Mouse (Mus musculus): Measurements from ENCODE around the gene Syne2.
"Not testable (repeated sequence)": the region's sequence is repeated elsewhere in the genome, so short reads cannot be mapped to it uniquely, and the experiment has no call there.

Syne2 gene

DNA sequence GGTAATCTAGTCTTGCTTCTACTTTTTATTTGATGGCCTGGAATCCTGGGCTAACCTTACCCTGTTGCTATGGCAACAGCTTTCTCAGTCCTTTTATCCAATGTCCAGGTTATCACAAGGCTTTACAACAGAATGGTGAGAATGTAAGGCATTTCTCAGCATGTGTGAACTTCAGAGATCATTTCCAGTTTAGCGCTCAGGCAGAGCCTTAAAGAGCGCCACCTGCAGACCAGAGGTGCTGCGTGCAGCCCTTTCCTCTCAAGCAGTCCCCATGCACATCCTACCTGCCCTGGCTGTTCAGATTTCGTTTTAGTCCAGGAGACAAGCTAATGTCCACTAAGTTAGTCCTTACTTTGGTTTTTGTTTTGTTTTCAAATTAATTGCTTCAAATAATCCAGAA, 312.3 kb downstream of the Syne2 start:
- H3K36me3 ChIP-seq (ENCODE audit: insufficient read depth, low read length), result no peaks in the 10 kb centered on the region
- peaks cover 4% of the 10 kb centered on the region; the same call in 1 of the 2 replicates for H3K4me1 ChIP-seq (replicated peaks; ENCODE audit: low read depth, low read length)
- H3K9me3 ChIP-seq (ENCODE audit: low read length), result no peaks in the 10 kb centered on the region
- H3K4me3 ChIP-seq (replicated peaks; ENCODE audit: low read length), result no peak overlapping the region
- TF ChIP-seq POU5F1 (IDR thresholded peaks at IDR 0.05; ENCODE audit: borderline replicate concordance, low read length) (no peak), NANOG (IDR thresholded peaks at IDR 0.05; ENCODE audit: borderline replicate concordance, low read length) (no peak), CTCF (conservative IDR thresholded peaks at IDR 0.05; ENCODE audit: low read length) (peak; percentile 92)
- H3K27me3 ChIP-seq (ENCODE audit: insufficient read depth, low read length), result 0 out of 2 replicates have a peak, but pooled peaks cover 2% of the 10 kb centered on the region

DNA sequence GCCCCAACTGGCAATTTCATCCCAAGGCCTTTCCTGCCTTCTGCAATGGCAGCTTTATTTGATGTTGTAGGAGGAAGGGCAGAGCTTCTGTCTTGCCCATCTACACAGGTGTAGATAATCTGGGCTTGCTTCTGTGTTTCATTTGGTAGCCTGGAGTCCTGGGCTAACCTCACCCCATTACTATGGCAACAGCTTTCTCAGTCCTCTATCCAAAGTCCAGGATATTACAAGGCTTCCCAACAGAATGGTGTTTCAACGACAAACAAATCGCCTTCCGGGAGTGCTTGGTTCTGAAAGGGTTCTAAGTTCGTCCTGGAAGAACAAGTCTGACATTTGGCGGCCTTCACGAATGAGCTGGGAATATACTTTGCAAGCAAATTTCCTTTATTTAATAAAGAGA, 313.0 kb downstream of the Syne2 start:
- no peaks in the 10 kb centered on the region for H3K36me3 ChIP-seq (ENCODE audit: insufficient read depth, low read length)
- peaks cover 4% of the 10 kb centered on the region; the same call in 1 of the 2 replicates for H3K4me1 ChIP-seq (replicated peaks; ENCODE audit: low read depth, low read length)
- no peaks in the 10 kb centered on the region for H3K9me3 ChIP-seq (ENCODE audit: low read length)
- no peak overlapping the region for H3K4me3 ChIP-seq (replicated peaks; ENCODE audit: low read length)
- TF ChIP-seq POU5F1 (IDR thresholded peaks at IDR 0.05; ENCODE audit: borderline replicate concordance, low read length), result no peak
- no peak for TF ChIP-seq CTCF (conservative IDR thresholded peaks at IDR 0.05; ENCODE audit: low read length)
- TF ChIP-seq NANOG (IDR thresholded peaks at IDR 0.05; ENCODE audit: borderline replicate concordance, low read length), result no peak
- H3K27me3 ChIP-seq (ENCODE audit: insufficient read depth, low read length), result 0 out of 2 replicates have a peak, but pooled peaks cover 2% of the 10 kb centered on the region

DNA sequence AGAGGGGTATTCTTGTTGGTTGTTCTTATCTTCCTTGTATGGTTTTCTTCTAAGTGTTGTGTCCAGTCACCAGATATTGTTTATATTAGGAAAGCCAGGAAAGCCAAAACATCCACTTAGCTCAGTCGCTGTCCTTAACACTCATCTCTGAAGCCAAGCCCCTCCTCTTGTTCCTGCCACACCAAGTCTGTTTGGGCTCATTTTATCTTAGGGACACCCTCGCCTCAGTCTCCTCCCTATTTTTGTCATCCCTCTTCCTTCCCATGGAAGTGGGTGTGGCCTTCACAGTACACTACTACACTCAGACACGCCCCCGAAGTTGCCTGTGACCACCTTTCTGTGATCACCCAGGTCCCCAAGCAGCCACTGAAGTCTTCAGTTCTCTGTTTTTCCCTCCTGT, 314.7 kb downstream of the Syne2 start:
- H3K4me3 ChIP-seq (replicated peaks; ENCODE audit: low read length), result no peak overlapping the region
- no peak for TF ChIP-seq POU5F1 (IDR thresholded peaks at IDR 0.05; ENCODE audit: borderline replicate concordance, low read length)
- H3K4me1 ChIP-seq (replicated peaks; ENCODE audit: low read depth, low read length), result peaks cover 9% of the 10 kb centered on the region
- no peaks in the 10 kb centered on the region for H3K9me3 ChIP-seq (ENCODE audit: low read length)
- H3K27me3 ChIP-seq (ENCODE audit: insufficient read depth, low read length), result 0 out of 2 replicates have a peak, but pooled peaks cover 2% of the 10 kb centered on the region
- H3K36me3 ChIP-seq (ENCODE audit: insufficient read depth, low read length), result no peaks in the 10 kb centered on the region

DNA sequence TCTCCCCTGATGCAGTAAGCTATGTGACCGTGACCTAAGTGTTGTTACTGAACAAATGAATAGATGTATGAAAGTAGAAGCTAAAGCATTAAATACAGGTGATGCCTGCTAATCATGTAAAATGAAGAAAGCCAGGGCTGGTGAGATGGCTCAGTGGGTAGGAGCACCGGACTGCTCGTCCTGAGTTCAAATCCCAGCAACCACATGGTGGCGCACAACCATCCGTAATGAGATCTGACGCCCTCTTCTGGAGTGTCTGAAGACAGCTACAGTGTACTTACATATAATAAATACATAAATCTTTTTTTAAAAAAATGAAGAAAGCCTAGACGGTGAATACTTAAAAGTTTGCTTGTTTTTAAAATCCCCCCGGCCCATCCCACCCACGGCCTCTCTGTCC, 315.1 kb downstream of the Syne2 start:
- H3K36me3 ChIP-seq (ENCODE audit: insufficient read depth, low read length); H3K27me3 ChIP-seq (ENCODE audit: insufficient read depth, low read length); H3K4me1 ChIP-seq (replicated peaks; ENCODE audit: low read depth, low read length); H3K4me3 ChIP-seq (replicated peaks; ENCODE audit: low read length); H3K9me3 ChIP-seq (ENCODE audit: low read length): not testable (repeated sequence)
- 0 out of 2 replicates have a peak, but pooled peaks have one; percentile 6 for TF ChIP-seq CTCF (conservative IDR thresholded peaks at IDR 0.05; ENCODE audit: low read length)

DNA sequence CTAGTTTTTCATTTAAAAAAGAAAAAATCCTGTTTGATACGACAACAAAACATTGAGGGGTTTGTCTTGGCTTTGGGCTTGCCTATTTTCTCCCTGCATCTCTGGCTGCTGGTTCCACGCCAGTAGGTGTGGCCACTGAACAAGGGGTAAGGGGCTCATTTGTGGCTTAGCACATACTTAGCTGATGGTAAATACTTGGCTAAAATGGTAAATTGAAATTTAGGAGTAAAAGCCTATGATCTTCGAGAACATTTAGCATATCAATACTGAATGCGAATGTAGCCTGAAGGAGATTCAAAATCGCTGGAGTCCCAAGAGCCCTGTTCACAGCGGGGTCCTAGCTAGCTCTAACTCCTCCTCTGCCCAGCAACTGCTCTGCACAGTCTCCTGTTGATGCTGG, 318.8 kb downstream of the Syne2 start:
- Histone ChIP-seq H3K27me3 (ENCODE audit: insufficient read depth, low read length) (0 out of 2 replicates have a peak, but pooled peaks cover 2% of the 10 kb centered on the region), H3K4me3 (replicated peaks; ENCODE audit: low read length) (no peak overlapping the region), H3K9me3 (ENCODE audit: low read length) (no peaks in the 10 kb centered on the region), H3K36me3 (ENCODE audit: insufficient read depth, low read length) (no peaks in the 10 kb centered on the region), H3K4me1 (replicated peaks; ENCODE audit: low read depth, low read length) (peaks cover 9% of the 10 kb centered on the region)
- TF ChIP-seq CTCF (conservative IDR thresholded peaks at IDR 0.05; ENCODE audit: low read length) (no peak), NANOG (IDR thresholded peaks at IDR 0.05; ENCODE audit: borderline replicate concordance, low read length) (no peak), POU5F1 (IDR thresholded peaks at IDR 0.05; ENCODE audit: borderline replicate concordance, low read length) (no peak)

DNA sequence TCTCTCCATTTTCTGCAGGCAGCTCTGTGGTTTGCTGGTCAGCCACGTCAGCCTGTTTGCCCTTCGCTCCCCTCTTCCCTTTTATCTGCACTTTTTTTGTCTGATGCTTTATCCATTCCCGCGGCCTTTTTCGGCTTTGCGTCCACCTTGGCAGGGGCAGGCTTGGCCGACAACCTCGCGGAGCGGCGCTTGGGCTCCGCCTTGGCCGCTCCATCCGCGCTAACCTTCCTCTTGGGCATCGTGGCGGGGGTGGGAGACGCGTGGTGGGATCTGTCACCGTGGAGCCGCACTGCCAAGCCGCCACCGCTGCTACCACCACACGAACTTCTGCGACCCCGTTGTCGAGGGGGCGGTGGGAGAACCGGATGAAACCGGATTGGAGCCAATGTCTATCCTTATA, 334.5 kb downstream of the Syne2 start:
- not testable (repeated sequence) for H3K9me3 ChIP-seq (ENCODE audit: low read length); H3K4me1 ChIP-seq (replicated peaks; ENCODE audit: low read depth, low read length); H3K36me3 ChIP-seq (ENCODE audit: insufficient read depth, low read length)
- peak overlapping the region; percentile 74 for H3K4me3 ChIP-seq (replicated peaks; ENCODE audit: low read length)
- H3K27me3 ChIP-seq (ENCODE audit: insufficient read depth, low read length), result peaks cover 29% of the 10 kb centered on the region

Measured in E14TG2a.4 (cell line).